Mouse (Mus musculus) olfactory bulb, adult 2 months (tissue): Measurements from ENCODE around the gene Tmem54.

Experiments
- CTCF ChIP-seq: fragments of 200-500 bp; IDR thresholded peaks from 2 replicates; pipeline ENCODE4 v1.5.1; 2012; ENCODE audit warnings: low read depth, mild to moderate bottlenecking, low read length, moderate library complexity; ENCODE audit not compliant: insufficient read depth
- POLR2A ChIP-seq: fragments of 200-500 bp; IDR thresholded peaks from 2 replicates; pipeline ENCODE4 v1.6.1; 2012; ENCODE audit warnings: mild to moderate bottlenecking, low read depth, low read length, moderate library complexity; ENCODE audit not compliant: insufficient read depth

- TF ChIP-seq CTCF, result no peak
- no peak for TF ChIP-seq POLR2A
Measured at GRCm38 (mm10) chr4:129095276-129095675, 10.1 kb upstream of the Tmem54 start.
